Mouse (Mus musculus) liver, postnatal 0 days (tissue): Measurements from ENCODE around the gene Ptma.

Source experiments
- CTCF ChIP-seq: sonication (generic); IDR thresholded peaks from 2 replicates; pipeline ENCODE4 v1.5.1; 2016; ENCODE audit warnings: antibody characterized with exemption, low read depth
- EP300 ChIP-seq: IDR thresholded peaks from 2 replicates; pipeline ENCODE4 v1.6.1; 2016; ENCODE audit warnings: antibody characterized with exemption, low read depth, mild to moderate bottlenecking

GRCm38 (mm10) chr1:86482288-86482687 is 44.2 kb upstream of the Ptma start:
- TF ChIP-seq EP300 (no peak), CTCF (no peak)
